Comparison of ENCODE assay signal across 26 mouse cellular contexts in the genomic region with DNA sequence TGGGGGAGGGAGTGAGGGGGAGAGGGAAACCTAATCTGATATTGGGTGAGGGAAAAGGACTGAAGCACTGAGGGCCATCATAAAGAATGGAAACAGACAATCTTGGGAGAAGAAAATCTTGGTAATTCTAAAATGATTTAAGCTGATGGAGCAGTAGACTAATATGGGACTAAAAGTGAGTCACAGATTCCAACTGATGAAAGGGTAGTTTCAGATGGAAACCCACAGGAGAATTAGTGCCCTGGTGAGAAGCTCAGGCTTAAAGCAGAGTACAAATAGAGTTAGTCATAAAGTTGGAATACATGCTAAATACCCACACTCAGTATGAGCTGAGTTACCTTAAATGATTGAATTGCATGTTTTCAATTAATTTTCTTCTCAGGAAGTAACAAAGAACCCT.
"Had no signal": no experiment of that assay in that cellular context is flagged by ENCODE, and none has a peak within 500 bp of the region (broad histone marks: within the 10 kb centered on the region; RNA-seq: fewer than 3 reads in every experiment).

No protein-coding gene starts in this region.

- H3K4me3 ChIP-seq: heart, adult 2 months; heart, embryonic 13.5 days; heart, embryonic 15.5 days; hindbrain, embryonic 13.5 days; hindbrain, embryonic 15.5 days; kidney, embryonic 15.5 days; limb, embryonic 13.5 days; limb, embryonic 15.5 days; liver, embryonic 12.5 days had no signal

- DNase-seq: gastrocnemius, postnatal 14 days; gastrocnemius, postnatal 36 days; heart, adult 11 months; heart, adult 2 months; heart, postnatal 14 days; heart, postnatal 36 days; kidney, adult 11 months; kidney, adult 2 months; kidney, adult 9 months; kidney, postnatal 14 days; kidney, postnatal 36 days; layer of hippocampus, adult 9-11 months; layer of hippocampus, postnatal 36 days; left cerebral cortex, postnatal 4 days had no signal

- H3K36me3 ChIP-seq: heart, embryonic 13.5 days; heart, embryonic 15.5 days; hindbrain, embryonic 13.5 days; hindbrain, embryonic 15.5 days; kidney, embryonic 15.5 days; limb, embryonic 13.5 days; limb, embryonic 15.5 days; liver, embryonic 12.5 days had no signal

- H3K4me2 ChIP-seq: heart, embryonic 11.5 days; heart, embryonic 13.5 days; heart, embryonic 15.5 days; hindbrain, embryonic 13.5 days; hindbrain, embryonic 15.5 days; kidney, embryonic 15.5 days; limb, embryonic 13.5 days; limb, embryonic 15.5 days; liver, embryonic 12.5 days had no signal

- H3K9ac ChIP-seq: heart, embryonic 13.5 days; heart, embryonic 15.5 days; hindbrain, embryonic 13.5 days; hindbrain, embryonic 15.5 days; kidney, embryonic 15.5 days; limb, embryonic 13.5 days; limb, embryonic 15.5 days; liver, embryonic 12.5 days; liver, embryonic 14.5 days had no signal

- H3K27me3 ChIP-seq: heart, embryonic 13.5 days; heart, embryonic 15.5 days; hindbrain, embryonic 13.5 days; hindbrain, embryonic 15.5 days; kidney, embryonic 15.5 days; limb, embryonic 13.5 days; limb, embryonic 15.5 days; liver, embryonic 12.5 days had no signal

- H3K4me1 ChIP-seq: heart, embryonic 13.5 days; heart, embryonic 15.5 days; hindbrain, embryonic 13.5 days; hindbrain, embryonic 15.5 days; kidney, embryonic 15.5 days; limb, embryonic 13.5 days; limb, embryonic 15.5 days; liver, embryonic 12.5 days had no signal

- H3K9me3 ChIP-seq: heart, embryonic 13.5 days; heart, embryonic 15.5 days; hindbrain, embryonic 13.5 days; hindbrain, embryonic 15.5 days; kidney, embryonic 15.5 days; limb, embryonic 13.5 days; limb, embryonic 15.5 days; liver, embryonic 12.5 days had no signal

- H3K27ac ChIP-seq: heart, adult 2 months; heart, embryonic 13.5 days; heart, embryonic 15.5 days; hindbrain, embryonic 13.5 days; hindbrain, embryonic 15.5 days; hindbrain, postnatal 0 days; kidney, embryonic 15.5 days; kidney, postnatal 0 days; limb, embryonic 13.5 days; limb, embryonic 15.5 days; liver, embryonic 12.5 days; liver, embryonic 14.5 days had no signal
